Mouse (Mus musculus): ENCODE measurements at regions not wholly inside any gene's neighbourhood (a gene's known extent, or its start where the extent isn't known, plus 50 kb on each side); places are given as distances from the start of the nearest gene placed in this dataset.

- no peak overlapping the region for H3K9ac ChIP-seq
- ATAC-seq (ENCODE audit: low FRiP score) (no peak), DNase-seq (ENCODE audit: low spot score) (no peak)
- no peaks in the 10 kb centered on the region for H3K27me3 ChIP-seq (ENCODE audit: control insufficient read depth, insufficient read depth, low read length)
- no peaks in the 10 kb centered on the region for H3K4me1 ChIP-seq (replicated peaks; ENCODE audit: control insufficient read depth, insufficient read depth, low read length)
- H3K36me3 ChIP-seq (replicated peaks; ENCODE audit: control insufficient read depth, insufficient read depth): no peaks in the 10 kb centered on the region
- H3K4me2 ChIP-seq (replicated peaks): no peak overlapping the region
- H3K27ac ChIP-seq: no peak overlapping the region
- 71% methylated on average over 2 of the region's 2 CpGs for WGBS
- H3K4me3 ChIP-seq (replicated peaks; ENCODE audit: low read length): no peak overlapping the region
- H3K9me3 ChIP-seq (ENCODE audit: control insufficient read depth, low read length): no peaks in the 10 kb centered on the region
Observed at GRCm38 (mm10) chr6:135575294-135575693, 212.9 kb downstream of the Emp1 start.

- no peaks in the 10 kb centered on the region for H3K9me3 ChIP-seq (ENCODE audit: control insufficient read depth, low read length)
- H3K36me3 ChIP-seq (replicated peaks; ENCODE audit: control insufficient read depth, insufficient read depth): no peaks in the 10 kb centered on the region
- DNase-seq (ENCODE audit: low spot score) (no peak), ATAC-seq (ENCODE audit: low FRiP score) (no peak)
- WGBS: 54% methylated on average over 8 of the region's 8 CpGs
- H3K4me3 ChIP-seq (replicated peaks; ENCODE audit: low read length): no peak overlapping the region
- no peaks in the 10 kb centered on the region for H3K4me1 ChIP-seq (replicated peaks; ENCODE audit: control insufficient read depth, insufficient read depth, low read length)
- no peak overlapping the region for H3K27ac ChIP-seq
- H3K9ac ChIP-seq: no peak overlapping the region
- no peak overlapping the region for H3K4me2 ChIP-seq (replicated peaks)
- no peaks in the 10 kb centered on the region for H3K27me3 ChIP-seq (ENCODE audit: control insufficient read depth, insufficient read depth, low read length)
Observed at GRCm38 (mm10) chr6:135578728-135579127, 216.4 kb downstream of the Emp1 start.

- H3K9me3 ChIP-seq (ENCODE audit: control insufficient read depth, low read length): no peaks in the 10 kb centered on the region
- no peaks in the 10 kb centered on the region for H3K4me1 ChIP-seq (replicated peaks; ENCODE audit: control insufficient read depth, insufficient read depth, low read length)
- H3K27me3 ChIP-seq (ENCODE audit: control insufficient read depth, insufficient read depth, low read length): no peaks in the 10 kb centered on the region
- WGBS: 51% methylated on average over 2 of the region's 2 CpGs
- H3K9ac ChIP-seq: no peak overlapping the region
- DNase-seq (ENCODE audit: low spot score): peak; percentile 69
- no peak overlapping the region for H3K4me3 ChIP-seq (replicated peaks; ENCODE audit: low read length)
- no peak overlapping the region for H3K27ac ChIP-seq
- no peaks in the 10 kb centered on the region for H3K36me3 ChIP-seq (replicated peaks; ENCODE audit: control insufficient read depth, insufficient read depth)
- no peak overlapping the region for H3K4me2 ChIP-seq (replicated peaks)
- ATAC-seq (ENCODE audit: low FRiP score): peak; percentile 68; the same call in 1 of the 2 replicates
Observed at GRCm38 (mm10) chr6:135582567-135582966, 220.2 kb downstream of the Emp1 start.

GRCm38 (mm10) chr6:135584782-135585181 is 222.4 kb downstream of the Emp1 start:
- Histone ChIP-seq H3K36me3 (replicated peaks; ENCODE audit: control insufficient read depth, insufficient read depth) (no peaks in the 10 kb centered on the region), H3K4me2 (replicated peaks) (no peak overlapping the region), H3K9me3 (ENCODE audit: control insufficient read depth, low read length) (no peaks in the 10 kb centered on the region), H3K4me3 (replicated peaks; ENCODE audit: low read length) (no peak overlapping the region), H3K4me1 (replicated peaks; ENCODE audit: control insufficient read depth, insufficient read depth, low read length) (no peaks in the 10 kb centered on the region), H3K27ac (no peak overlapping the region), H3K27me3 (ENCODE audit: control insufficient read depth, insufficient read depth, low read length) (no peaks in the 10 kb centered on the region), H3K9ac (no peak overlapping the region)
- ATAC-seq (ENCODE audit: low FRiP score) (no peak; the same call in 1 of the 2 replicates), DNase-seq (ENCODE audit: low spot score) (no peak)
- WGBS: 84% methylated on average over 2 of the region's 2 CpGs

GRCm38 (mm10) chr6:135590084-135590483 is 227.7 kb downstream of the Emp1 start:
- ATAC-seq (ENCODE audit: low FRiP score): no peak
- Histone ChIP-seq H3K9me3 (ENCODE audit: control insufficient read depth, low read length) (no peaks in the 10 kb centered on the region), H3K27ac (no peak overlapping the region), H3K4me2 (replicated peaks) (no peak overlapping the region), H3K36me3 (replicated peaks; ENCODE audit: control insufficient read depth, insufficient read depth) (no peaks in the 10 kb centered on the region), H3K9ac (no peak overlapping the region), H3K27me3 (ENCODE audit: control insufficient read depth, insufficient read depth, low read length) (no peaks in the 10 kb centered on the region), H3K4me1 (replicated peaks; ENCODE audit: control insufficient read depth, insufficient read depth, low read length) (no peaks in the 10 kb centered on the region), H3K4me3 (replicated peaks; ENCODE audit: low read length) (no peak overlapping the region)
- no peak for DNase-seq (ENCODE audit: low spot score)

GRCm38 (mm10) chr6:135591085-135591484 is 228.7 kb downstream of the Emp1 start:
- WGBS: 90% methylated on average over 9 of the region's 9 CpGs
- H3K9me3 ChIP-seq (ENCODE audit: control insufficient read depth, low read length): no peaks in the 10 kb centered on the region
- H3K9ac ChIP-seq: no peak overlapping the region
- DNase-seq (ENCODE audit: low spot score) (no peak), ATAC-seq (ENCODE audit: low FRiP score) (no peak)
- no peaks in the 10 kb centered on the region for H3K27me3 ChIP-seq (ENCODE audit: control insufficient read depth, insufficient read depth, low read length)
- no peaks in the 10 kb centered on the region for H3K4me1 ChIP-seq (replicated peaks; ENCODE audit: control insufficient read depth, insufficient read depth, low read length)
- no peaks in the 10 kb centered on the region for H3K36me3 ChIP-seq (replicated peaks; ENCODE audit: control insufficient read depth, insufficient read depth)
- H3K4me2 ChIP-seq (replicated peaks): no peak overlapping the region
- no peak overlapping the region for H3K27ac ChIP-seq
- no peak overlapping the region for H3K4me3 ChIP-seq (replicated peaks; ENCODE audit: low read length)

- WGBS: 91% methylated on average over 4 of the region's 4 CpGs
- no peak overlapping the region for H3K4me2 ChIP-seq (replicated peaks)
- no peaks in the 10 kb centered on the region for H3K27me3 ChIP-seq (ENCODE audit: control insufficient read depth, insufficient read depth, low read length)
- H3K36me3 ChIP-seq (replicated peaks; ENCODE audit: control insufficient read depth, insufficient read depth): no peaks in the 10 kb centered on the region
- ATAC-seq (ENCODE audit: low FRiP score): no peak
- no peaks in the 10 kb centered on the region for H3K4me1 ChIP-seq (replicated peaks; ENCODE audit: control insufficient read depth, insufficient read depth, low read length)
- H3K27ac ChIP-seq: no peak overlapping the region
- no peaks in the 10 kb centered on the region for H3K9me3 ChIP-seq (ENCODE audit: control insufficient read depth, low read length)
- H3K4me3 ChIP-seq (replicated peaks; ENCODE audit: low read length): no peak overlapping the region
- no peak for DNase-seq (ENCODE audit: low spot score)
- no peak overlapping the region for H3K9ac ChIP-seq
Observed at GRCm38 (mm10) chr6:135596358-135596757, 234.0 kb downstream of the Emp1 start.

GRCm38 (mm10) chr6:135610504-135611096 is 248.3 kb downstream of the Emp1 start:
- Histone ChIP-seq H3K27me3 (ENCODE audit: control insufficient read depth, insufficient read depth, low read length) (no peaks in the 10 kb centered on the region), H3K4me2 (replicated peaks) (no peak overlapping the region), H3K4me3 (replicated peaks; ENCODE audit: low read length) (no peak overlapping the region), H3K27ac (no peak overlapping the region), H3K9me3 (ENCODE audit: control insufficient read depth, low read length) (no peaks in the 10 kb centered on the region), H3K4me1 (replicated peaks; ENCODE audit: control insufficient read depth, insufficient read depth, low read length) (no peaks in the 10 kb centered on the region; the same call in 1 of the 2 replicates), H3K9ac (no peak overlapping the region), H3K36me3 (replicated peaks; ENCODE audit: control insufficient read depth, insufficient read depth) (no peaks in the 10 kb centered on the region)
- ATAC-seq (ENCODE audit: low FRiP score) (no peak), DNase-seq (ENCODE audit: low spot score) (no peak)
- 21% methylated on average over 3 of the region's 3 CpGs for WGBS

GRCm38 (mm10) chr6:135627928-135628327 is 265.6 kb downstream of the Emp1 start:
- Histone ChIP-seq H3K36me3 (replicated peaks; ENCODE audit: control insufficient read depth, insufficient read depth) (no peaks in the 10 kb centered on the region), H3K27me3 (ENCODE audit: control insufficient read depth, insufficient read depth, low read length) (no peaks in the 10 kb centered on the region), H3K27ac (no peak overlapping the region), H3K9ac (no peak overlapping the region), H3K4me3 (replicated peaks; ENCODE audit: low read length) (no peak overlapping the region), H3K4me2 (replicated peaks) (no peak overlapping the region), H3K9me3 (ENCODE audit: control insufficient read depth, low read length) (peaks cover 8% of the 10 kb centered on the region; the same call in 1 of the 2 replicates), H3K4me1 (replicated peaks; ENCODE audit: control insufficient read depth, insufficient read depth, low read length) (peaks cover 4% of the 10 kb centered on the region; the same call in 1 of the 2 replicates)
- WGBS: 23% methylated on average over 4 of the region's 4 CpGs
- DNase-seq (ENCODE audit: low spot score) (peak; percentile 41), ATAC-seq (ENCODE audit: low FRiP score) (no peak)

GRCm38 (mm10) chr6:135629236-135629635 is 266.9 kb downstream of the Emp1 start:
- Histone ChIP-seq H3K4me3 (replicated peaks; ENCODE audit: low read length) (no peak overlapping the region), H3K27me3 (ENCODE audit: control insufficient read depth, insufficient read depth, low read length) (no peaks in the 10 kb centered on the region), H3K9ac (no peak overlapping the region), H3K36me3 (replicated peaks; ENCODE audit: control insufficient read depth, insufficient read depth) (no peaks in the 10 kb centered on the region), H3K27ac (no peak overlapping the region), H3K4me2 (replicated peaks) (no peak overlapping the region), H3K4me1 (replicated peaks; ENCODE audit: control insufficient read depth, insufficient read depth, low read length) (peaks cover 4% of the 10 kb centered on the region; the same call in 1 of the 2 replicates), H3K9me3 (ENCODE audit: control insufficient read depth, low read length) (peaks cover 8% of the 10 kb centered on the region; the same call in 1 of the 2 replicates)
- 58% methylated on average over 3 of the region's 3 CpGs for WGBS
- ATAC-seq (ENCODE audit: low FRiP score): no peak
- DNase-seq (ENCODE audit: low spot score): no peak
